Mouse (Mus musculus) T-helper 1 cell (primary cell): ENCODE measurements around the gene Nfic.

Source experiments
- in situ Hi-C: fragments of 300-600 bp; cut with MboI, MseI; formaldehyde crosslinking; loops from one replicate; pipeline ENCODE4 v1.15.1; 2025; ENCODE audit warnings: high pct_unique_total_duplicates

The Nfic gene

DNA sequence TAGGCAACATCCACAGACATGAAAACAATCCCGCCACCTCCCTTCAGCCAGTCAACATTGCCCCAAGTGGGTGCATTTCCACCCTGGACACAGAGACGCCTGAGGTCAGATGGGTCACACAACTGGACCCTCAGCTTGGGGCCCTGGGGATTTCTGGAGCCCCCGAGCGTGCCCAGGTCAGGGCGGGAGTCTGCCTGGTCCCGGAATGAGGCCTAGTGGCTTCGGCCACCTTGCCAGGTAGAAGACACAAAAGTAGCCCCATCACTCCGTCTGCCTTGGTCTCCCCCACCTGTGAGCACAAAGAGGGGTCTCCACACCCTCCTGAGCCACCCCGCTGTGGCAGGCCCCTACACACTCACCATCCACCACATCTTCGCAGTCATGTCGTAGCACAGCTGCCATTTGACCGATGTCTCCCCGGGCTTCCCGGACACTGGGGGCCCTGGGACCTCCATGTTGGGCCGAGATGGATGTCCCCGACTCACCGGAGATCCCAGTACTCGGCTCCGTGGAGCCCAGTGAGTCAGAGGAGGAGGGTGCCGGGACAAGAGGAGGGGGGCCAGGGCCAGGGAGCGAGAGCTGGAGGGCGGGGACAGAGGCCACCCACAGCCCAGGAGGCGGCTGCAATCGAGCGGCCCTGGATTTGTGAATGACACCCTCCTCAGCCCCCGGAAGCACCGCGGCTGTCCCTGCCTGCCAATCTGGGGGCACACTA is at the start of gene Nfic:
Gene Nfic (minus strand): TSS at position 455 of the 715 bp plus-strand sequence.
- in situ Hi-C loops, result loop anchor here (10.0 kb wide), 1 partner anchor 61 kb away; the partner anchor contains the start of gene Smim24

DNA sequence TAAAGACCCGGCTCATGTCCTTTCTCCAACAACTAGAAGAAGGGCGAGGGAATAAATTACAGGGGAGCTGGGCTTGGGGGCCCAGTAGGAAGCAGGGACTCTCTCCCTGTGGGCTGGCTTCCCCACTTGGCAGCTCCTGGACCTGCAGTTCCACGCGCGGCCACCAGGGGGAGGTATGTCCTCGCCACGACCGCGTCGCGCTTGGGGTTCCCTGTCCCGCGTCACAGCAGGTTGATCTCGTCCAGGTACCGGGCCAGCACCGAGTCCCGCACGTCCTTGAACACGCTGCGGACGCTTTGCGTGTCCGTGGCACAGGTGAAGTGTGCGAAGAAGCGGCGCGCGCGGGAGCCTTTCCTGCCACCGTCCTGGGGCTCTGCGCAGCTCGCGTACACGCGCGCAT is 47.2 kb upstream of the Nfic start:
- in situ Hi-C loops, result no loop called here

DNA sequence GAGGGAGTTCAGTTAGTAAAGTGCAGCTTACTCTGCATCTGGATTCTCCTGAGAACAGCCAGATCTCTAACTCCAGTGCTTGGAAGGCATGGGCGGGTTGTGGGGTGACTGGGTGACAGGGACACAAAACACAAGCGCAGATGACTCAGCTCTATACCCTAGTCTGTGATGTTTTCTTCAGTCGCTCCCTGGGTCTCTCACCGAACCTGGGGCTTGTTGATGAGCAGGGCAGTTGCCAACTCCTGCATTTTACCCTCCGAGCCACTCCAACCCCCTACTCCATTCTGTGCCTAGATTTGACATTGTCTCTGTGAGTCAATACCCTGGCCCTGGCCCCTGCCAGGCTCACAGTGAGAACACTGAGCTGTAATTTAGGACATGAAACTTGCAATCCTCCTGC is 46.4 kb upstream of the Nfic start:
- in situ Hi-C loops, result no loop called here

DNA sequence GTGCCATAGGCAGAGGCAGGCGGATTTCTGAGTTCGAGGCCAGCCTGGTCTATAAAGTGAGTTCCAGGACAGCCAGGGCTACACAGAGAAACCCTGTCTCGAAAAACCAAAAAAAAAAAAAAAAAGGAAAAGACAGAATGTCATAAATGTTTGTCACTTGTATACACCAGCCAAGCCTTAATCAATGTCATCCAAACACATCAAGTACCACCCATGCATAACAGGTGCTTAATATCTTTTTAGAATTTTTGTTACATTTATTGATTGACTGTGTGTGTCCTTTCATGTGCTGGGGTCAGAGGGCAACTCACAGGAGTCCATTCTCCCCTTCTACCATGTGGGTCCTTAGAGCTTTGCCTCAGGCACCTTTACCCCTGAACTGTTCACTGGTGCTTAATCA is 44.6 kb upstream of the Nfic start, which contains the start of gene S1pr4:
Gene S1pr4 (minus strand): TSS at position 101 of the 400 bp plus-strand sequence.
- in situ Hi-C loops, result no loop called here

DNA sequence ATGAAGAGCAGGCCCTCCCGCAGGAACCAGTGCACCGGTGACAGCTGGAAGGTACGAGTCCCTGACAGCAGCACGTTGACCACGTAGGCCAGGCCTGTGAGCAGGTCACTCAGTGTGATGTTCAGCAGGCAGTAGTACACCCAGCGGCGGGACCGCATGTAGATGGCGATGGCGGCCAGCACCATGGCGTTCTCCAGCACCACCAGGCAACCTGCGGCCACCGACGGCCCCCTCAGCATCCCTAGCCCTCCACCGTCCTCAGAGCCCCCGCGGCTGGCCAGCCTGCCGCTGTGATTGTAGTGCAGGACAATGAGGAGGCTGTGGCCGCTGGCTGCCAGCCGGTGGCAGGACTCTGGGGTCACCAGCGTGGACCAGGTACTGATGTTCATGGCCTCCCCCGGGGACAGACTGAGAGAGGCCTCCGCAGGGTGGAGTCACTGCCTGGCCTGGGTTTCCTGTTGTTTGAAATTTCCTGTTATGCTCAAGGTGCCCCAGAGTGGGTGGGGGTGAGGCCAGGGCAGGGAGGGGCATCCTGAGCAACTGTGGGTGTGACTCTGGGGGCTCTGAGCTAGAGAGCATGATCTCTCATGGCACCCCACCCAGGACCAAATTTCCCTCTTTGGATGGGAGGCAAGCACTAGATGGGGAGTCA is 43.9 kb upstream of the Nfic start:
- in situ Hi-C loops, result no loop called here

DNA sequence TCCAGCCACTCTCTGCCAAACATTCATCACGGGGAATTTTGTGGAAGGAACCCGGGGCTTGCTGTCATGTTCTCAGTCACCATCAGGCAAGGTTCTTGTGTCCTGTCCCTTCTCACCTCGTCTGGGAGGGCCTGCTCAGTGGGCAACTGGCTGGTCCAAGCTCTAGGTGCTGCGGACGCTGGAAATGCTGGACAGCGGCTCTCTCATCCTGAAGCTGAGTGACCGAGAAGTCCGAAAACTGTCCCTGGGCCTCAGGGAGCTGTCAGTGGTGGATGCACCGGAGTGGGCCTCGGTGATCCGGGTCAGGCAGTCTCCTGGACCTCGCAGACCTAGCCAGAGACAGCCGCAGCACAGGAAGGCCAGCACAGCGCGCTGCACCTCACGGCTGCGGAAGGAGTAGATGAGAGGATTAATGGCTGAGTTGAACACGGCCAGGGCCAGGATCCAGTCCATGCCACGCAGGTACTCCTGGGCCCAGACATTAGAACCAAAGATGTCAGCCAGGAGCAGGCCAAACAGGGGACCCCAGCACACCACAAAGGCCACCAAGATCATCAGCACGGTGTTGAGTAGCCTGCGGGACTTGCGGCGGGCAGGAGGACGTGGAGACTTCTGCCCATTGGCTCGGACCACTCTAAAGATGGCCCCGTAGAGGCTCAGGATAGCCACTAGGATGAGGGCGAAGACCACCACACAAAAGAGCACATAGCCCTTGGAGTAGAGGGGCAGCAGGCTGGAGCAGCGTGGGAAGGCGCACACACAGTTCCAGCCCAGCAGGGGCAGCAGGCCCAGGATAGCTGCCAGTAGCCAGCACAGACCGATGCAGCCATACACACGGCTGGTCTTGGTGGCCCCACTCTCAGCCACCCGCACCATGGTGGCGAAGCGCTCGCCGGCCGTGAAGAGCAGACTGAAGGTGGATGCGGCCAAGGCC is 43.1 kb upstream of the Nfic start:
- in situ Hi-C loops, result no loop called here

DNA sequence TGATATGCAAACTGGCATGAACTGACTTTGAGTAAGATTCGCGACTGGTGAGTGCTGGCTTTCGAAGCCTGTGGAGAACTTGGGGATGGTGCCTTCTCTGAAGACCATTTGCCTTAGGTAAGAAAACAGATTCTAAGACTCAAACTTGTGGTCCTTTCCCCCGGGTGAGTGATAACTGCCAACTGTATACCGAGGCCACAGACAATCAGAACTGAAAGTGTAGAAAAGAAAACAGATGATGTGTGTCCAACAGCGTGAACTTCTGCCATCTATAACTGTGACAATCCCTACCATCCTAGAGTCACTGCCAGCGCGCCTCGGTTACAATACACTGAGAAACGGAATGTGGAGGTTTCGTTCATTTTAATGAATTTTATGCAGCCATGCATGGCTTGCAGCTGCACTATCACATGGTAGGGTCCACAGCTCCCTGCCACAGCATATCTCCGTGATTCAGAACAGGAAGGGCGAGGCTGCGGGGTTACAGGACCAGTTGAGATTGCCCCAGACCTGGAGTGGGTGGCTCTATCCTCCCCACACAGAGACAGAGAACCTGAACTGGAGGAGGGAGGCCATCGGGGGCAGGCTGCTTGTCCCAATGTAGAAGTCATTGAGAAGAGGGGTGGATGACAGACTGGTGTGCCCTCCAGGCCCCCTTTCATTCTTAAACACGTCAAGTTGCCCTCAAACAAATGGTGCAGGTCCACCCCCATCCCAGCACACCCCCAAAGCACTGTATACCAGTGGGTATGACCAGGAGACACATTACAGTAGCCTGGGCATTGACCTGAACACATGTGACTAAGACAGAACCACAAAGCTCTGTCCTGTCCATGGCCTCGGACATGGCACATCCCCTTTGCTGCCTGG is 42.2 kb upstream of the Nfic start:
- in situ Hi-C loops, result no loop called here

DNA sequence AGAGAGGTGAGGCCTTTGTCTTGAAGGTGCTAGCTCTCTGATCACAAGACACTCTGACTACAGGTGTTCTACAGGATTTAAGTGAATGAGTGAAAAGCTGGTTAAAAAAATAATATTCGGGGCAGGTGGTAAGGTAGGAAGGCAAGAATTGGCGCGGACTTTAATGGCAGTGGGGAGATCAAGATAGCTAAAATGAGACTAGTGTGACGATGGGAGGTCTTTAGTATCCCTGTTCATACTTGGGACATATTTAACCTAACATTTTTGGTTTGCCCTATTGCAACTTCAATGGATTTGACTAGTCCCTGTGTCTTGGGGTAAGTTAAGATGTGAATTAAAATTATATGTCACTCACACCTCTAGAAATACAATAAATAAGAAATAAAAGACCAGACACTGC is 41.5 kb upstream of the Nfic start:
- in situ Hi-C loops, result no loop called here

DNA sequence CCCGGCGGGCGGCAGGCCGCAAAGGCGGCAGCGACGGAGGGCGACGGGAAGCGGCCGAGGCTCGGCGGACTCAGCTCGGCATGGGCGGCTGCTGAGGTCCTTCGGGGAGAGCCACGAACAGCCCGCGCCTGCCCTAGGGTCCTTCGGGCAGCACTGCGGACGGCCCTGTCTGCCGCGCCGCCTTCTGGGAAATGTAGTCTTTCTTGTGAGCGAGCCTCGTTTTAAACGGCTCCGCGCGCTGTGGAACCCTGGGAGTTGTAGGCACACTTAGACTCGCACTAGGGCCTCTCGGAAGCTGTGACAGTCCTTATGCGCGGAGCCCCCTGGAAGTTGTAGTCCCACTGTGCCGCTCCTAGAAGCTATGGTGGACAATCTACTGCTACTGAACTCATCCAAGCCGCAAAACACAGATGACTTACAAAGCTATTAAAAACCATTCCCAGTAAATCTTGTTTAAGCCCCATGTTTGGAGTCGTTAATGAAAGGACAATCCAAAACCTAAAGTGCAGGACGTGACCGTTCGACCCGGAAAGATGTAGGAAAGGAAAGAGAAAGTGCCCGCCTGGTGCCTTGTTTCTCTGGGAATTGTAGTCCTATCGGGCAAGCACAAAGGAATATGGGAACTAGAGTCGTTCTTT is 40.9 kb upstream of the Nfic start, which contains the start of gene Ncln:
Gene Ncln (minus strand): TSS at position 129 of the 638 bp plus-strand sequence.
- in situ Hi-C loops, result no loop called here

DNA sequence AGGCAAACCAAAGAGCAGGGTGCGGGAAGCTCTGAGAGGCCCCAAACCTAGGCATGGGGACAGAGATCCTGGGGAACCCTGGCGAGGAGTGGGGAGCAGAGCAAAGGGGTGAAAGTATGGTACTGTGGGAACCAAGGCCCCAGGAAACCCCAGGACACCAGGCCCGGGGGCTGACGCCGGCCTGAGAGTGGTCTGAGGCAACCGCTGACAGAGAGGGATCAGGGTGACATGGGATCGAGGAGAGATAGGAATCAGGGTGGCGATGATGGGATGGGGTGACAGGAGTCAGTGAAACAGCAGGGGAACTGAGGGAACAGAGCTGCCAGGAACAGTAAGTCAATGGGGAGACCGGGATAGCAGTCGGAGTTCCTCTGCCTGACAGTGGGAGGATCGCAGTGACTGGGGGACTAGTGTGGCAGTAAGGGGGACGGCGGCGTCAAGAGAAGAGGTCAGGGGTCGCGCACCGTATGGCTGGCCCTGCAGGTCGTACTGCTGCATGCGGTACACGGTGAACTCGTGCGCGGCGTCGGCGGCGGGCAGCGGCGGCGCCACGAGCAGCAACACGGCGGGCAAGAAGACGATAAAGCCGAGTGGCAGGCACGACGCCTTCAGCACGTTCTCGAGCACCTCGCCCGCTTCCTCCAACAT is 40.3 kb upstream of the Nfic start:
- in situ Hi-C loops, result no loop called here

DNA sequence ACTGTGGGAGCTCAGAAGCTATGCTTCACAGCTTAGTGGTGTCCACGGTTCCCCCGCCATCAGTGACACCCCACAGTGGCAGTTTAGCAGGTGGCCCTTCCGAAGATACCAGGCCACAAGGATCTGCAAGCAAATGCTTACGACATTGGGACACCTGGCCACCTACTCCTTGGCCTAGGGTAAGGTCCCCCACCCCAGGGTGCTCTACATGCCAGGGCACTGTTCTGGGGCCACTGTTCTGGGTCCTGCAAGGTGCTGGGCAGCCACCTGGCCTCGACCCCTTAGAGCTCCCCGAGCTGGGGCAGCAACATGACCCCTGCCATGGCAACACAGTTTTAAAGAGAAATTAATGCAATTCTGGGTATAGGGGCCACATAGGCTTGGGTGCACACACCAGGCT is 39.7 kb upstream of the Nfic start:
- in situ Hi-C loops, result no loop called here

DNA sequence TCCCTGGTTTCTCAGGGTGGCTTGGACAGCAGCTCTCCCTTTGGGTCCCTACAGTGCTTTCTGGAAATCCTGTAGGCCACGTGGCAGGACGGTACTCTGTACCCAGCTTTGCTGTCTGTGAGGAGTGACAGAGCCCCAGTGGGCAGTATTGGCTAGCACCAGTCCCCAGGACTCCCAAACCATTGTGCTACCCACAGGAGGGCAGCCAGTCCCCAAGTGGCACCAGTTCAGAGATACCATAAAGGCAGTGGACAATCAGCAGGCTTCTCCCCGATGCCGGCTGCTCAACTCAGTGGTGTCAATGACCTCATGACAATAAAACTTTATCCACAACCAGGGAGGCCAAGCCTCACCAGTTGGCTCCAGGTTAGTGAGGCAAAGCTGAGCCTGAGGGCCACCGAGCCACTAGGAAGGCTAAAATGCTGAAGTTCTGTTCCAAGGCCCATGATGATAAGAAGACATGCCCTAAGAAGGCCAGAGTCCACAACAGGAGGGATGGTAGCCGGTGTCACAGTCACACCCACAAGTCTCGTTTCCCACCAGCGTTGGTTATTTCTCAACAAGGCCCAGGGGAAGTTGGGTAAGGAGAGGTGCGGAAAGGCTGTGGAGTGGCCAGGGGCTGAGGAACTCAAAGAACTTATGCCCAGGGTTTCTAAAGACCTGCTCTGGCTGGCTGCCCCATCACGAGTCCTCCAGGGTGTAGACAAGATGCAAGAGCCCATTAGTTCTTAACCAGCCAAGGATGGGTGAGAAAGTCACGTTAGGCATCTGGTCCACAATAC is 39.0 kb upstream of the Nfic start:
- in situ Hi-C loops, result no loop called here

DNA sequence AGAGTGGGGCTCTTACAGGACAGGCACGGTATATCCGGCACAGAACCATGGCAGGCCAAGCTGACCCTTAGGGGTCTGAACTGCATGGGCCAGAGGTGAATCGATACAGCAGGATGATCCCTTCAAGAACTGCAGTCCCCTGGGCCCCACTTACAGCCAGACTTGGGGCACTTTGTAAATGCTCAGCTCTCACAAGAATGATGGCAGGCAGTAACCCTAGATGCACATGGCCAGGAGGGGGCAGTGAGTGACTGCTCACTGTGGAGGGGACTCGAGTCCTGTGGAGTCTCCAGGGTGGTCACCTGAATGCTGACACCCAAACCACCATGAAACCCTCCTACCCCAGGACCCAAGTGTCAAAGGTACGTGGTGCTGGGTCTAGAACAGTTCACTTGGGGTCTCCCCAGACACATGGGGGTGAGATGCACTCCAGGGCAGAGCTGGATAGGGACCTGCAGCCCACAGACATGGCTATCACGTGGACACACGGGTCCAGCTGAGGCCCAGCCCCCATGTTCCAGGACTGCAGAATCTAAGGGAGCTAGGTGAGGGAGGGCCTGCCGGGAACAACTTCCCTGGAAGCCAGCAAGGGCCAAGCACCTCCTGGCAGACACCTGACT is 38.3 kb upstream of the Nfic start:
- in situ Hi-C loops, result no loop called here

DNA sequence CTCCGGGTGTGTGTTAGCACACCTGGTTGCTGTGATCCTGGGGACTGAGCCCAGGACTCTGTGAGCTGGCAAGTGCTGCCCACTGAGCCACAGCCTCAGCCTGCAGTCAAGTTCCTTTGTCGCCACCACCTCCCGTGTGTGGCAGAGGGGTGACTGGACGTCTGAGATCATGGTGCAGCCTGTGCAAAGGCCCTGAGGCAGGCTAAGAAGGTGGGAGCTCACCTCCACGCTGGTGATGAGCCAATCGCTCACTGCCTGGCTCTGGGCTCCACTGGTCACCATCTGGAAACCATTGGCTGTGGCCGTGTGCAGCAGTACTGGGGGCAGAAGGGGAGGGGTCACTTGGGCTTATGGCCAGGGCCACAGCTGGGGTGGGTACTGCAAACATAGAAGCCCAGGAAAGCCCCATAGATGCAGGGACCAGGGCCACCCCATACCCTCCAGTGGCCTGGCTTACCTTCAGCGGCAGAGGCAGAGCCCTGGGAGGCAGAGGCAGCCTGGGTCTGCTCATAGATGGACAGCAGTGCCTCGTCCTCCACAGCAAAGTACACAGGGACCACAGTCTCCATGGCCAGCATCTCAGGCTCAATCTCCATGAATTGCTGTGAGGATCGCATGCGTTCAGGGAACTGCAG is 37.3 kb upstream of the Nfic start:
- in situ Hi-C loops, result no loop called here

DNA sequence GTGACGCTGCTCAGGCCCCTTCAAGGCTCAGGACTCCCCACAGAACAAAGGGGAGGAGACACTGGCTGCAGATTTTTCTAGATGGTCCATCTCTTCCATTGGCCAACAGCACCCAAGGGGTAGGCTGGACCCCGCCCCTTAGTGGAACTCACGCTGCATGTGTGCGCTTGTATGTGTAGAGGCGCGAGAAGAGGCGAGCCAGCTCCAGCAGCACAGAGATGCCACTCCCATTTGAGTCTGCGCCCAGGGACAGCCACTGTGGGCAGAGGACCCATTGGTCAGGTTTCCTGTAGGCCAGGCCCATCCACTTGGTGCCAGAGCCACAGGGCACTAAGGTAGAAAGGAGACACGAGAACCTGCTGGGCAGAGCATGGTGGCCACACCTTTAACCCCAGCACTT is 35.6 kb upstream of the Nfic start:
- in situ Hi-C loops, result no loop called here

DNA sequence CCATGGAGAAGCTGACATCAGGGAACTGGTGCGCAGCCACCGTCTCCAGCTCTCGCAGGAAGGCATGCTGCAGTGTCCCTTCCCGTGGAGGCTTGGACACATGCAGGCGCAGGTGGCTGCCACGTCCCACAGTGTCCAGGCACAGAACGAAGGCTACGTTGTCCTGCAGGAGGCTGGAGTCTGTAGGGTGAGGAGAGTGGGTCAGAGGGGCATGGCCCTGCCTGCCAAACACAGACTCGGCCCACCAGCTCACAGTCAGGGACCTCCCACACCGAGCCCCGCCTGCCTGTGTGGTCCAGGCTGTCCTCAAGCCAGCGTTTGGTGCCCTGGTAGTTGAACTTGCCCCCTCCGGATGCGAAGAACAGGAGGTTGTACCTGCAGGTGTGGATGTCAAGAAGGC is 34.5 kb upstream of the Nfic start:
- in situ Hi-C loops, result no loop called here

DNA sequence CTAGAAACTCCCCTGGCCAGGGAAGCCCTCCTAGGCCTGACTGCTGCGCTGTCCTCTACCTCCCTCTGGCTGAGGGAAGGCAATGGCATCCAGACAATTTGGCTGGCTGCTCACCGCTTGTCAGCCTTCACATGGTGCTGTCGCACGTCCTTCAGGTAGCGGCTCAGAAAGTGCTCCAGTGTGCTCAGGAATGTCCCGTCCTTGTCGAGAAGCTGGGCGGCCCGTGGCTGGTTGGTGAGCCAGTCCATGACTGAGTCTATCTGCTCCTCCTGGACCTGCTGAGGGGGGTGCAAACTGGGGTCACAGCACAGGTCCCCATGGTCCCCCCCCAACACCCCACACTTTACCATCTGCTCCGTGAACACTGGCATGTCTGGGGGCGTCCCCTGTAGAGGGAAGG is 32.6 kb upstream of the Nfic start:
- in situ Hi-C loops, result no loop called here

DNA sequence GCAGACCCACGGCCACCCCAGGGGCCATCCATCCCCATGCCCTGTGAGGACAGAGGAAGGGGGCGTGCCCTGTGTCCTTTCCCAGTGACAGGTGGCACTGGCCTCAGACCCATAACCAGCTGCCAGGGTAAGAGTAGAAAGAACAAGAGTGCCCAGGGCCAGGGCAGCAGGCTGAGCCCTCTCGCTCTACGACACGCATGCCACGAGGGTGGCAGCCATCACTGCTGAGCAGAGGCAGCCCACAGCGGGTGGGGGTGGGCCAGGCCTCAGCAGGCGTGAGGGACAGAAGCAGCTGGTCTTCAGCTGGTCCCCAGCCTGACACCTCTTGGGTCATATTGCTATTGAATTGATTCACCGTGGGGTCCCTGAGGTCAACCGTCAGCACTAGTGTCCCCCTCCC is 31.1 kb upstream of the Nfic start:
- in situ Hi-C loops, result no loop called here
